Mouse (Mus musculus) gastrocnemius, postnatal 14 days (tissue): Measurements from ENCODE around the gene Sept14. TPM values are rescaled to one million over a fixed set of nuclear protein-coding genes. Genes with fewer than 3 reads are reported as not detected.

Source experiments
- DNase-seq: peaks from one replicate; pipeline ENCODE4 v3.0.0; 2021; ENCODE audit warnings: mixed read lengths
- intact Hi-C: fragments of 180-260 bp; cut with DNase I; formaldehyde crosslinking; loops from one replicate; pipeline ENCODE4 v1.15.1; 2025; ENCODE audit warnings: low total_unique reads
- long read RNA-seq, 2 experiments: library from polyadenylated mRNA; stranded (forward); transcript quantifications; one replicate each; pipeline ENCODE4 v2.0.0; 2021
- total RNA-seq, 2 experiments: library from RNA; stranded (reverse); gene quantifications; 2 replicates each; pipeline ENCODE4 v1.2.3; 2021

The Sept14 gene
- not detected for total RNA-seq
- long read RNA-seq, experiment 1: 0 reads
- long read RNA-seq, experiment 2: 0 reads

DNA sequence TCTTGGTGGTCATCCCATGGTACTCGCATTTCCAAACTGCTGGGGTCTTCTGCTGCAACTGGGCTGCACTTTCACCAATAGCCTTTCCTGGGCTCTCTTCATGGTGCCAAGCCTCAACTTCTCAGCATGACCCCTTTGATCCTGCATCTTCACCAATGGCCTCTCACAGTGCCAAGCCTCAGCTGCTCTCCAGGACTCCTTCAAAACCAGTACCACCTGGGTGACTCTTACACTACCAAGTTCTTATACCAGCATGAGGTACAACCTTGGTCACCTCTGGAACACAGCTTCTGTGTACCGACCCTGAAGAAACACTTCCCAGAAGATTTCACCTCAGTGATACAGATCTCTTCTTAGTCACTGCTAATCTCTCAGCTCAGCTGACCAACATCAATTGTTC is at the start of gene Sept14:
Sept14 (minus strand) TSS at position 101 of the 400 bp plus-strand sequence.
- intact Hi-C loops: no loop called here
- DNase-seq: no peak

DNA sequence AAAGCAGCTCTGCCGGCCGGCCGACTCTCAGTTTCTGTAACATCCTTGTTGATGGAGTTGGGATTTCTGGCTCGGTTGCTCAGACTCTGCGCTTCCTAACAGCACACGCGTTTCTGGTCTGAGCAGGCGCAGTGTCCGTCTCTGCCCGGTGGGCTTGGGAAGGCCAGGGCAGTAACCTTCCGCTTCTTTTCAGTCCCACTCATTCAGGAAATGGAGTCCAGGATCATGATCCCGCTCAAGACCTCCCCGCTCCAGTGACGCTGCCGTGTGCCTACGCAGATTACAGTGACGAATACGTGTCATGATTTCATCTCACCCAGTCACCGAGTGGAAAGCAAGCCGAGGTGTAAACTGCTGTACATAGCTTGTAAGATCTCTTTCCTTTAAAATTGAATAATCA is 48.6 kb upstream of the Sept14 start:
- DNase-seq: no peak
- intact Hi-C loops: no loop called here

DNA sequence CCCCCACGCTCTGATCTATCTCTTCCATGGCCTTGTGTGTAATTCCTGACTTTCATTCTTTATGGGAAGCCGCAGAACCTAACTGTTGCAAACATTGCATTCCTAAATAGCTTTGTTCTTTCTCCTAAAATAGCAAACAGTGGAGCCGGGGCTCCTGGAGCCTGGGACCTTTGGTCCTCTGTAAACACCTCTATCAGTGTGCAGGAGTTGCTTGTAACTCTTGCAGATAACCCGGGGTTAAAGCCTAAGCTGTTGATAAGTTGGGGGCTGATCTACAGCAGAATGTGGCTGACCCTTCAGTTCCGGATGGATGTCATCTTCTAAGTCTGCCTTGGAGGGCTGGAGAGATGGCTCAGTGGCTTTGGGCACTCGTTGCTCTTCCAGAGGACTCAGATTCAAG is 35.7 kb upstream of the Sept14 start:
- no peak for DNase-seq
- intact Hi-C loops: loop anchor here (10.0 kb wide), 1 partner anchor 139 kb away; no protein-coding TSS in a partner anchor

DNA sequence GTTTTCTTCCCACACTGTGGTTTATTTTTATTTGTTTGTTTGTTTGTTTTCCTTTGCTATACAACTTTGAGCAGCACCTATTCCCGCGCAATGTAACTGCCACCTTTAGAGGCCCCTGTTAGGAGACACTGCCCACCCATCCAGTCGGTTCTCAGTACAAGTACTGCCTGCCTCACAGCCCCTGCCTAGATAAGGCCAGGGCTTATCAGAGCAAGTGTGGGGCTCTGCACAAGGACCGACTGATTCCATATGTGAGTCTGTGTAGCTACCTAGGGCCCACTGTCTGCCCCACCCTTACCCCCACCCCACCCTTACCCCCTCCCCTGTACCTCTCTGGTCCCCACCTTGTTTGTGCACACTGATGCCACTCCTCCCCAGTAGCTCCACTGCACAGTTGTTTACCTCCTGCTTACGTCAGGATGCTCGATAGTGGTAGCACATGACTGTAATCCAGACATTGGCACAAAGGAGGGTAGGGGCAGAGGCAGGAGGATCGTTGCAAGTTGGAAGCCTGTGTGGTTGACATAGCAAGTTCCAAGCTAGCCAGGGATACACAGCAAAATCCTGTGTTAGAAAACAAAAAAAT is 34.7 kb upstream of the Sept14 start:
- intact Hi-C loops: loop anchor here (10.0 kb wide), 1 partner anchor 138 kb away; no protein-coding TSS in a partner anchor
- DNase-seq: no peak

DNA sequence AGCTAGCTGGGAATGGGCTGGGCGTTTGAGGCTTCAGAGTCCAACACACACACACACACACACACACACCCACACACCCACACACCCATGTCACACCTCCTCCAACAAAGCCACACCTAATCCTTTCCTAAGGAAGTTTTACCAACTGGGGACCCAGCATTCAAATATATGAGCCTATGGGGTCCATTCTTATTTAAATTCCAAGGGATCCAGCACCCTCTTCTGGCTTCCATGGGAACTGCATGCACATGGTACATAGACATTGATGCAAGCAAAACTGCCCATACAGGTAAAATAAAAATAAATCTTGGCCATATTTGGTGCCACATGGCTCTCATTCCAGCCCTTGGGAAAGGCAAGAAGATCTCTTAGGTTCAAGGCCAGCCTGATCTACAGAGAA is 32.7 kb upstream of the Sept14 start:
- intact Hi-C loops: loop anchor here (10.0 kb wide), 1 partner anchor 136 kb away; no protein-coding TSS in a partner anchor
- DNase-seq: no peak

DNA sequence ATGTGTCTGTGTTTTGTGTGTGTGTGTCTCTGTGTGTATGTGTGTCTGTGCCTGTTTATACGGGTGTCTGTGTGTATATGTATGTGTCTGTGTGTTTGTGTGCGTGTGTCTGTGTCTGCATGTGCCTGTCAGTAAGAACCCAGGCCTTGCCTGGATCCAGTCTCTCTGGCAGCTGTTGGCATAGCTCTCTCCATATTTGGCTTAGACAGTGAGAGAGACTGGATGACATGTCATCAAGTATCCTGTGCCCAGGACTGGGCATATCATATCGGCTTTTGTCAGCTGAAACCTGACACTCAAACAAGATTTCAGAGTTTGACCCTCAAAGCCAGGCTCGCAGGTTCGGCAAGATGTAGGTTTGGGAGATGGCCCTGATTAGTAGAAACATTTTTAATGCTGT is 22.7 kb upstream of the Sept14 start:
- intact Hi-C loops: no loop called here
- peak; percentile 34 for DNase-seq

DNA sequence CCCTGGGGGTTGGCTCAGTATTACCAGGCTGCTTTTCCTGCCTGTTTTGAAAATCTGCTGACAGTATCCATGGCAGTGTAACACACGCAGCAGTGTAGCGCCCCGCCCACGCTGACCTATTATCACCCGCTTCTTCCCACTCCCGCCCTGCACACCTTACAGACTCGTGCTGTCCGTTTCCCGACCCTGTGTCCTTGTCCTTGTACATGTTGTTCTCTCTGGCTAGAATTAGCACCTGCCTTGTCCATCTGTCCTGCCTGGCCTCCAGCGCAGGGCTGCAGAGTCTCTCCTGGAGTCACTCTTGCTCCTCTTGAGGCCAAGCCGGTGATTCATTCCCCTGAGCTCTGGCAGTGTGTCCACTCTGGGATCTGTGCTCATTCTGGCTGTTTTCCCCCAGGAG is 22.0 kb upstream of the Sept14 start:
- intact Hi-C loops: no loop called here
- DNase-seq: peak; percentile 58

DNA sequence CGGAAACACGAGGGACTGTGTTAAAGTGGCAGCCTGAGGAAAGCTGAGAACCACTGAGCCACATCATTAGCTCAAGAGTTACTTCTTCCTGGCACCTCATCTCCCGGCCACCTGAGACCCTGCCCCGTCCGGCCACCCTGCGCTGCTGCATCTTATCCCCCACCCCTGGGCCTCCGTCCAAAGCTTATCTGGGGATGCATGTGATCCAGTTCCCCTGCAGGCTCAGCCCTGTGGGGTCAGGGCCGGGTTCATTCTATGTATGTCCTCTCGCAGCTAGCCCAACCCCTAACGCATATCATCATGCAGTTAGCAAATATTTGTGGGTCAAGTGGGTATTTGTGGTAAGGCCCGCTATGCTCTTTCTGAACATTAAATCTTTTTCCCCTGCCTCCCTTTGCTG is 21.0 kb upstream of the Sept14 start:
- DNase-seq: peak; percentile 36
- intact Hi-C loops: no loop called here

DNA sequence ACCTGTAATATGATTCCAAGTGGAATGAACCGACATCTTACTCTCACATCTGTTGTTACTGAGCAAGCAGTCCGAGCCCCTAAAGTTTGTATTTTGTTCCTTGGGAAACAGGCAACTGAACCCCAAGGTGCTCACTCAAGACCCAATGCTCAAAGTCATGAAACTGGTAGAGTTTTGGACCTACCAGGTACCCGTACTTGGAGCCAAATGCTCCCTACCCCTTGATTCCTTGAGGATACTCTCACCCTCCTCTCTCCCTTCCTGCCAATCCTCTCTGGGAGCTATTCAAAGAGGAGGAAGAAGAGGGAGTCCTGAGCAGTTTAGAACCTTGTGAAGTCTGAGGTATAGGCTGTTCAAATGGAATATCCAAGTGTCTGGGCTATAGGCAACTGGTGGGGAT is 18.5 kb upstream of the Sept14 start:
- DNase-seq: no peak
- intact Hi-C loops: no loop called here

DNA sequence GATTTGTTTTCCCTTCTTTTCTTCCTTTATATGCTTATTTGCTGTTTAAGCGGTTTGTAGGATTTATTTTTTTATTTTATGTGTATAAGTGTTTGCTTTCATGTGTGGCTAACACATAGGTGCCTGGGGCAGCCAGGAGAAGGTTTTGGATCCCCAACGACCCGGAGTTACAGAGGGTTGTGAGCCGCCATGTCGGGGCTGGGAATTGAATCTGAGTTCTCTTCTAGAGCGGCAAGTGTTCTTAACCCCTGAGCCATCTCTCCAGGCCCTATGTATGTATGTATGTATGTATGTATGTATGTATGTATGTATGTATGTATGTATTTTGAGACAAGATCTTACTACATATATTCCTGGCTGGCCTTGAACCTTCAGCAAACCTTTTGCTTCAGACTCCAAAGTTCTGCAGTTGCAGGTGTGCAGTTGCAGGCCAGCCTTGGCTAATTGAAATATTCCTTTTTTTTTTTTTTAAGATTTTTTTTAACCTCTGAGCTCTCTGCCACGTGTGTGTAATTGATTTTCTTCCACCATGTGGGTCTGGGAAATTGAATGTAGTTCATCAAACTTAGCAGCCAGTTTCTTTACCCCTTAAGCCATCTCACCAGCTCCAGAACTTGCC is 17.6 kb upstream of the Sept14 start:
- intact Hi-C loops: no loop called here
- peak; percentile 13 for DNase-seq

DNA sequence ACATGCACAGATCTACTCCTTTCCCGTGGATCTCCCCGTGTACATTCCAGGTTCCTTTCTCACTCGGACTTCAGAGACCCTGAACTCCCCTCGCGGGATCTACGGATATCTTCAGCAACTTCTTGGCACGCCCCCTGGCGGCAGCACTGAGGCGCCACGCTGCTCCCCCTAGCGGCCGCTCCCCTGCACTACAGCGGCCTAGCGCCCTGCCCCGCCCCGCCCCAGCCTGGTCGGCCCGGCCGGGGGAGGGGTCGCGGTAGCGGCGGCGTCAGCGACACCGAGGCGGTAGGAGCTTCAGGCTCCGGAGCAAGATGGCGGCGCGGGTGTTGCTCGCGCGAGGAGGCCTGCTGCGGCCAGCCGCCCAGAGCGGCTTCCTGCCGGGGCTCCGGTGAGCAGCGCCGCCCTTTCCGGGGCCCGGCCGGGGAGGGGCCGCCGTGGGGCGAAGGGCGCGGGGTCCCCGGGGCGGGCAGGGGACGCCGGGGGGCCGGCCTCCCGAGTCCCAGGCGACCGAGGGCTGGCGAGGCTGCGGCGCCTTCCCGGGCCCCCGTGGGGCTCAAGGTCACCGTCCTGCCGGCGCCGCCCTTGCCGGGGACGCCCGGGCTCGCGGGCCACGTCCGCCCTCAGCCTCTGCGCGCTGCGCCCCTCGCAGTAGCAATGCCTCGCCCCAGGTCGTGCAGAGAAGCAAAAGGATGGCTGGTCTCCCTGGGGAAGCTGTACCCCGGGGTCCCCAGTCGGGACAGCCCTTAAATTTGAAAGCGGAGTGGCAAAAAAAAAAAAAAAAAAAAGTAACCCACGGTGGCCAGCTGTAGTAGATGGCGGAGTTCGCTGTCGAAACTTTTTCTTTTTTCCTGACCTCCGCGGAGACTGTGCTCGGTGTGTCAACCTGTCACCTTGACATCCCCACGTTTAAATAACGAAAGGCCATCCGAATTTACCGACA is 16.8 kb upstream of the Sept14 start, which contains the start of gene Nipsnap2:
Nipsnap2 (plus strand) TSS at position 230 of the 940 bp plus-strand sequence.
- DNase-seq: peak; percentile 91
- intact Hi-C loops: no loop called here

DNA sequence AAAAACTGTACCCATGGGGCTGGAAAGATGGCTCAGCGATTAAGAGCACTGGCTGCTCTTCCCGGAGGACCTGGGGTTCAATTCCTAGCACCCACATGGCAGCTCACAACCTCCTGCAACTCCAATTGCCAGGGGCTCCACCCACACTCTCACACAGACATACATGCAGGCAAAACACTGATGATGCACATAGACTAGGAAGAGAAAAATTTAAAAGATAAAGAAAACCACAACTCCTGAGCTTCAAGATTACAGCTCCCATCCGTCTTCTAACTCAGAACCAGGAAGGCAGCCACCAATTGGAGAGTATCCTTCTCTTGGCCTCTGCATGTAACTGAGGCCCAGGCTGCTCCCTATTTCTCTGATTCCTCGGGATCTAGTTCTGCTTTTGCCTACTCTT is 16.0 kb upstream of the Sept14 start:
- no peak for DNase-seq
- intact Hi-C loops: no loop called here

DNA sequence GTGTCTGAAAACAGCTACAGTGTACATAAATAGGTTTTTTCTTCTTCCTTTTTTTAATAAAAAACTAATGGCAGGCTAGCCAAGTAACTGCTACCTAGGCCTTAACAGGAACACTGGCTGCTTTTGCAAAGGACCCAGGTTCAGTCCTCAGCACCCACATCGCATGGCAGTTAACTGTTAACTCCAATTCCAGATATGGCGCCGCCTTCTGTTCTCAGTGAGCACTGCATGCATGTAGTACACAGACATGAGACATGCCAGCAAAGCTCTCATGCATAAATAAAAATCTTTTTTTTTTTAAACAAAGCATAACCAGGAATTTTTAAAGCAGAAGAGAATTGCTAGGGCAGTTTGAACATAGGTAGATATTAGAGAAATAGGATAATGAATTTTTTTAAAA is 11.9 kb upstream of the Sept14 start:
- intact Hi-C loops: no loop called here
- no peak for DNase-seq

DNA sequence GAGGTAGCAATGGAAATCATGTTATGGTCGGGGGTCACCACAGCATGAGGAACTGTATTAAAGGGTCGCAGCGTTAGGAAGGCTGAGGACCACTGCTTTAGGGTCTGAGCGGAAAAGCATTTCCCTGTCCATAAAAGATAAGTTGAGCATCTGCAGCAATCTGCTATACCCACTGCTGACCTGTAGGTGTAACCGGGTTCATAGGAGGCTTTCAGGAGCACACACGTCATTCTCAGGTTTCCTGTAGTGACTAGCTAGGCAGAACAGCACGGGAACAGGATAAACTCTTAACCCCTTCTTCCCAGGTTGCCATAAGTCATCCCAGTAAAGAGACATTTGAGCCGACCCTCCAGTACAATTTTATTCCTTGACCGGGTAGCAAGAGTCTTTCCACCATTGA is 8.7 kb upstream of the Sept14 start:
- intact Hi-C loops: loop anchor here (10.0 kb wide), 1 partner anchor 112 kb away; no protein-coding TSS in a partner anchor
- DNase-seq: no peak

DNA sequence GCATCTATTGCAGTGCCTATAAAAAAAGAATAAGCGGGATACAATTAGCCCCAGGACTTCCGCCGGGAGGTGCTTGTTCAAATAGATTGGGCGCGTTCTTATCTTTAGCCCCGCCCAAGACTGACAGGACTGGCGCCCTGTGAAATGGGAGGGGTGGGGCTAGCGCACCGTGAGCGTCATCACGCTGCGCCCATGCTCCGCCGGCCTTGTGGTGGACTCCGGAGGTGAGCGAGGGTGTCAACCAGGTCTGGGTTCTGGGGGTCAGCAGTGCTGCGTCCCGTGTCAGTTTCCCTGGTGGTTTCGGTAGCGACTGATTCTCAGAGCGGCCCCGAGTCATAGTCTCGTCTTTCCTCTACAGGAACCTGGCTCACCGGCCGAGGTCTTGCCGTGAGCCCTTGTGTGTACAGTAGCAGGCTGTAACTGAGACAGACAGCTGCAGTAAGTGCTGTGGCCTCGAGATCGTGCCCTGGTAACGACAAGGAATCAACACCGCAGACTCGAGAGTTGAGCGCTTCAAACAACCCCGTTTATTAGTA is 7.1 kb upstream of the Sept14 start, which contains the start of gene Mrps17:
Mrps17 (plus strand) TSS at position 172 of the 536 bp plus-strand sequence.
- peak; percentile 92 for DNase-seq
- intact Hi-C loops: loop anchor here (10.0 kb wide), 1 partner anchor 111 kb away; no protein-coding TSS in a partner anchor

DNA sequence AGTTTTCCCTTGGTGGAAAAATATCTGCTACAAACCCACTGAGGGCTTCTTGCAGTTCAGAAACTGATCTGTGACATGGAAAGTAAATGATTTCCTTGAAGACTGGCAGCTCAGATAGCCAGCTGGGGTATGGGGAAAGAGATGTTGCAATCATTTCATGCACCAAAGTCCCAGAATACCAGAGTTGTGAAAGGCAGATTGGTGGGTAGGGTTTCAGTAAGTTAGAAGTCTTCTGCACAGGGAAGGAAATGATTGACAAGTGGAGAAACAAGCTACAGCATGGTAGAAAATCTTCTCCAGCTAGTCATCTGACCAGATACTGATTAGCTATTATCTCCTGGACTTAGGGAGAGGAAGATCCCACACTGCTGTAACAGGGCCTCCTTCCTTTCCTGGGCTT is 4.9 kb downstream of the Sept14 start:
- DNase-seq: no peak
- intact Hi-C loops: no loop called here

DNA sequence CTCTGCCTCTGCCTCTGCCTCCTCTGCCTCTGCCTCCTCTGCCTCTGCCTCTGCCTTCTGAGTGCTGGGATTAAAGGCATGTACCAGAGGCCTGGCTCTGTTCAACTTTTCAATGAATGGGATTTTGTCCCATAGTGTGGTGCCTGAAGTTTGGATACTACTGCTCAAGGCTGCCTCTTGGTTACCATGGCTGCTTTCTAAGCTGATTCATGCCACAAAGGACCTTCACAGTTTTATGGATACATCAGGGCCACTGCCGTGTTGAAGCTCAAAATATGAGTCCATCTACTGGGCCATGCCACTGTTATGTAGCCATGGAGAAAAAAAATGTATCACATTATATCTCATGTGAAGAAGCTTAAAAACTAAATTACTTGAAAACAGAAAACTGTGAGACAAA is 6.6 kb downstream of the Sept14 start:
- intact Hi-C loops: no loop called here
- DNase-seq: no peak

DNA sequence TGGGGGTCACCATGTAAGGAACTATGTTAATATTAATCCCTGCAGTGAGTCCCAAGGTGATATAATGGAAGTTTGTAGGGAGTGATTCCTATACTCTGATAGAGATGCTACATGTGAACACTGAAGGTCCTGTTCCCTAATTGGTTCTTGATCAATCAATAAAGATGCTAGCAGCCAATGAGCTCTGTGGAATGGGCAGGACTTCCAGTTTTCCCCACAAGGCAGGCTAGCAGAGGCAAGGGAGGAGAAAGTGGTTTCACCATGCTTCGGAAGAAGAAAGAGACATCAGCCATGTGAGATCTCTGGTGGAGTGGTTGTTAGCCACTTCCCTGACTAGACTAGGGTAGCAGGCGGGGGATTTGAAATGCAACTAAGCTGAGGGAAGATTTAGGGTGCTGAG is 7.8 kb downstream of the Sept14 start:
- DNase-seq: no peak
- intact Hi-C loops: no loop called here

DNA sequence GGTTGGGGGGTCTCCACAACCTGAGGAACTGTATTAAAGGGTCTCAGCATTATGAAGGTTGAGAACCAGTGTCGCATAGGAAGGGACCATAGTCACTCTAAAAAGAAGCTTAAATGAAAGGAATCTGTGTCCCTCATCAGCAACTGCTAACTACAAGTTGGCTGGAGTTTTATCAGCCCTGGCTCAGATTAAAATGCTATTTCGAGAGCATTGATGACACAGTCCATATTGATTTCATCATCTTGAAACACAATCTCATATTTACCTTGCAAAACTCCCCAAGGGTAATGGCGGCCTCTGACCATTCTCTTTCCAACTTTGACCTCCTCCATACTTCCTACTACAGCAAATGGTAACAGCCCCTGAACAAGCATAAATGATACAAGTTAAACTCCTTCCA is 17.8 kb downstream of the Sept14 start:
- DNase-seq: no peak
- intact Hi-C loops: no loop called here

DNA sequence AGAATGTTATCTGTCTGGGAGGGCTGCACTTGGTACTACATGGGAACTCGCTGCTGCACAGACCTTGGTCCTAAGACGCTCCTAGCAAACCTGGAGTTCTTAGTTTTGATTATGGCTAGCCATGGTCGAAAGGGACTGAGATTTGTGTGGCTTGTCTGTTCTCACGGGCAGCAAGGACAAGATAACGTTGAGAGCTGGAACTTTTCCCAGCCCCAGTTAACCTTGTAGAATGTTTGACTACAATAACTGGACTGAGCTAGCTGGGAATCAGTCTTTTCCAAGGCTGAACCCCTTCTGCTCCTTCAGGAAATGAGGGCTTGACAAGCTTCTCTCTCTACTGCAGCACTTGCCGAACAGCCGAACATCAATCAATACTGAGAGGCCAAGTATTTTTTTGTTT is 20.7 kb downstream of the Sept14 start:
- intact Hi-C loops: no loop called here
- DNase-seq: no peak
